19 mouse cellular contexts compared by ENCODE assay signal in the genomic region with DNA sequence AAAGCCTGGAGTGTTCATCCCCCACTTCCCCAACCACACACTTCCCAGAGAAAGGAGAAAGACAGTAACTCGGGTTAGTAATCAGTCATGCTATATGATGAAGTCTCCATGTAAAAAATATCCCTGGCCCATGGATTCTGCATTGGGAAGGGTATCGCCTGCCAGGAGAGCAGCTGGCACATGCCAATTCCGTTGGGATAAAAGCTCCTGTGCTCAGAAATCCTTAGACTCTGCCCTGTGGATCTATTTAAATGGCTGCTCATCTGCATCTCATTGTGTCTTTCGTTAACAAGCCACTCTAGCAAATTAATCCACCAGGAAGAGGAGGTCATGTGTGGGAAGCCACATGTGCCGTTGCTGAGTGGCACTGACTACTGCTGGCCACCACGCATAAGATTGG.
DNase-seq lines count a peak whose midpoint lies in the region; ATAC-seq and TF ChIP-seq lines count a peak whose summit lies in the region.
"Had no signal": no experiment of that assay in that cellular context is flagged by ENCODE, and none has a peak within 500 bp of the region (broad histone marks: within the 10 kb centered on the region; RNA-seq: fewer than 3 reads in every experiment).

No protein-coding gene starts in this region.

- no peak overlapping the region for H3K4me2 ChIP-seq in hindbrain, embryonic 12.5 days (replicated peaks)
- no peak overlapping the region for H3K4me2 ChIP-seq in hindbrain, embryonic 11.5 days (replicated peaks; ENCODE audit: low read depth, low read length)
- no peak overlapping the region for H3K4me2 ChIP-seq in midbrain, embryonic 12.5 days (replicated peaks)
- H3K4me2 ChIP-seq in midbrain, embryonic 14.5 days (ENCODE audit: low read length) = no peak overlapping the region
- no peak overlapping the region for H3K4me2 ChIP-seq in midbrain, embryonic 11.5 days
- H3K4me2 ChIP-seq: embryonic facial prominence, embryonic 12.5 days; forebrain, embryonic 15.5 days had no signal

- TF ChIP-seq CTCF in brain, embryonic 14.5 days (IDR thresholded peaks at IDR 0.05; ENCODE audit: borderline replicate concordance, extremely low read depth, insufficient read depth, insufficient read length) = no peak

- no peak overlapping the region for H3K4me3 ChIP-seq in hindbrain, embryonic 12.5 days
- no peak overlapping the region for H3K4me3 ChIP-seq in hindbrain, embryonic 11.5 days (ENCODE audit: low read depth, low read length)
- no peak overlapping the region for H3K4me3 ChIP-seq in midbrain, embryonic 12.5 days
- no peak overlapping the region for H3K4me3 ChIP-seq in midbrain, embryonic 10.5 days
- no peak overlapping the region for H3K4me3 ChIP-seq in midbrain, embryonic 14.5 days (replicated peaks; ENCODE audit: low read depth, low read length)
- no peak overlapping the region for H3K4me3 ChIP-seq in midbrain, embryonic 11.5 days (ENCODE audit: low read depth, low read length)
- H3K4me3 ChIP-seq: embryonic facial prominence, embryonic 10.5 days; embryonic facial prominence, embryonic 12.5 days; forebrain, embryonic 15.5 days had no signal

- WGBS in hindbrain, embryonic 12.5 days = 83% methylated on average over 6 of the region's 6 CpGs
- 91% methylated on average over 6 of the region's 6 CpGs for WGBS in hindbrain, embryonic 11.5 days
- 86% methylated on average over 6 of the region's 6 CpGs for WGBS in midbrain, embryonic 12.5 days
- 95% methylated on average over 6 of the region's 6 CpGs for WGBS in midbrain, embryonic 10.5 days
- 76% methylated on average over 6 of the region's 6 CpGs for WGBS in midbrain, embryonic 14.5 days
- WGBS in midbrain, embryonic 11.5 days = 92% methylated on average over 6 of the region's 6 CpGs

- H3K27me3 ChIP-seq in hindbrain, embryonic 12.5 days = no peaks in the 10 kb centered on the region
- H3K27me3 ChIP-seq in hindbrain, embryonic 11.5 days (ENCODE audit: control insufficient read depth, insufficient read depth, low read length) = no peaks in the 10 kb centered on the region
- no peaks in the 10 kb centered on the region for H3K27me3 ChIP-seq in midbrain, embryonic 12.5 days
- no peaks in the 10 kb centered on the region for H3K27me3 ChIP-seq in midbrain, embryonic 10.5 days (ENCODE audit: low read depth, poor library complexity, severe bottlenecking)
- H3K27me3 ChIP-seq in midbrain, embryonic 14.5 days (ENCODE audit: control insufficient read depth, insufficient read depth, low read length) = no peaks in the 10 kb centered on the region
- no peaks in the 10 kb centered on the region for H3K27me3 ChIP-seq in midbrain, embryonic 11.5 days (ENCODE audit: control insufficient read depth, insufficient read depth, low read length)
- H3K27me3 ChIP-seq: embryonic facial prominence, embryonic 12.5 days; forebrain, embryonic 15.5 days had no signal

- H3K27ac ChIP-seq in hindbrain, embryonic 12.5 days = no peak overlapping the region
- H3K27ac ChIP-seq in hindbrain, embryonic 11.5 days (ENCODE audit: low read depth, low read length) = no peak overlapping the region
- H3K27ac ChIP-seq in midbrain, embryonic 12.5 days (replicated peaks) = no peak overlapping the region
- no peak overlapping the region for H3K27ac ChIP-seq in midbrain, embryonic 10.5 days (replicated peaks)
- no peak overlapping the region for H3K27ac ChIP-seq in midbrain, embryonic 14.5 days (replicated peaks; ENCODE audit: low read depth, low read length)
- no peak overlapping the region for H3K27ac ChIP-seq in midbrain, embryonic 11.5 days (ENCODE audit: low read depth, low read length)
- H3K27ac ChIP-seq: embryonic facial prominence, embryonic 10.5 days; embryonic facial prominence, embryonic 12.5 days; forebrain, embryonic 15.5 days had no signal

- no peaks in the 10 kb centered on the region for H3K9me3 ChIP-seq in hindbrain, embryonic 12.5 days (replicated peaks)
- no peaks in the 10 kb centered on the region for H3K9me3 ChIP-seq in hindbrain, embryonic 11.5 days (ENCODE audit: control insufficient read depth, low read length)
- no peaks in the 10 kb centered on the region for H3K9me3 ChIP-seq in midbrain, embryonic 12.5 days
- H3K9me3 ChIP-seq in midbrain, embryonic 10.5 days (replicated peaks) = no peaks in the 10 kb centered on the region
- H3K9me3 ChIP-seq in midbrain, embryonic 14.5 days (ENCODE audit: control insufficient read depth, low read length) = no peaks in the 10 kb centered on the region
- H3K9me3 ChIP-seq in midbrain, embryonic 11.5 days (ENCODE audit: control insufficient read depth, low read length) = no peaks in the 10 kb centered on the region
- H3K9me3 ChIP-seq: embryonic facial prominence, embryonic 10.5 days; embryonic facial prominence, embryonic 12.5 days; forebrain, embryonic 15.5 days had no signal

- ATAC-seq in hindbrain, embryonic 12.5 days (ENCODE audit: low FRiP score) = peak; percentile 67
- ATAC-seq in hindbrain, embryonic 11.5 days (ENCODE audit: low FRiP score) = no peak
- ATAC-seq in midbrain, embryonic 12.5 days (ENCODE audit: low FRiP score, low read depth) = peak; percentile 47; the same call in 1 of the 2 replicates
- ATAC-seq in midbrain, embryonic 14.5 days (ENCODE audit: low FRiP score, low TSS enrichment) = peak; percentile 25; the same call in 1 of the 2 replicates
- ATAC-seq in midbrain, embryonic 11.5 days (ENCODE audit: low FRiP score) = no peak
- ATAC-seq: forebrain, embryonic 15.5 days; forebrain, postnatal 0 days had no signal

- no peak for TF ChIP-seq POLR2A in brain, embryonic 14.5 days (IDR thresholded peaks at IDR 0.05; ENCODE audit: borderline replicate concordance, extremely low read depth, insufficient read depth, insufficient read length, poor library complexity, severe bottlenecking)

- DNase-seq in hindbrain, embryonic 11.5 days (ENCODE audit: low spot score) = no peak
- DNase-seq in midbrain, embryonic 10.5 days (ENCODE audit: low spot score) = no peak
- DNase-seq in midbrain, embryonic 14.5 days = no peak
- DNase-seq in midbrain, embryonic 11.5 days (ENCODE audit: low spot score, missing footprints) = no peak
- peak; percentile 13 for DNase-seq in brain, embryonic 14.5 days (ENCODE audit: low read depth)
- DNase-seq in kidney, postnatal 25 days = no peak
- DNase-seq: adrenal gland, adult 2 months; adrenal gland, postnatal 10 days; adrenal gland, postnatal 25 days; cerebellum, adult 11-12 months; cerebellum, adult 2 months; cerebellum, adult 9-10 months; cerebellum, postnatal 25 days; forebrain, postnatal 0 days had no signal

- H3K36me3 ChIP-seq in hindbrain, embryonic 12.5 days = no peaks in the 10 kb centered on the region
- H3K36me3 ChIP-seq in hindbrain, embryonic 11.5 days (ENCODE audit: control insufficient read depth, insufficient read depth, low read length) = no peaks in the 10 kb centered on the region
- no peaks in the 10 kb centered on the region for H3K36me3 ChIP-seq in midbrain, embryonic 12.5 days
- no peaks in the 10 kb centered on the region for H3K36me3 ChIP-seq in midbrain, embryonic 10.5 days
- no peaks in the 10 kb centered on the region for H3K36me3 ChIP-seq in midbrain, embryonic 14.5 days (ENCODE audit: control insufficient read depth, insufficient read depth, low read length)
- no peaks in the 10 kb centered on the region for H3K36me3 ChIP-seq in midbrain, embryonic 11.5 days (ENCODE audit: control insufficient read depth, insufficient read depth, low read length)
- H3K36me3 ChIP-seq: embryonic facial prominence, embryonic 10.5 days; embryonic facial prominence, embryonic 12.5 days; forebrain, embryonic 15.5 days had no signal

- H3K9ac ChIP-seq in hindbrain, embryonic 12.5 days = no peak overlapping the region
- no peak overlapping the region for H3K9ac ChIP-seq in hindbrain, embryonic 11.5 days (ENCODE audit: low read depth, low read length)
- no peak overlapping the region for H3K9ac ChIP-seq in midbrain, embryonic 12.5 days (replicated peaks)
- H3K9ac ChIP-seq in midbrain, embryonic 14.5 days (replicated peaks; ENCODE audit: low read length) = no peak overlapping the region
- no peak overlapping the region for H3K9ac ChIP-seq in midbrain, embryonic 11.5 days (ENCODE audit: low read length)
- H3K9ac ChIP-seq: embryonic facial prominence, embryonic 12.5 days; forebrain, embryonic 15.5 days; forebrain, postnatal 0 days had no signal

- no peaks in the 10 kb centered on the region for H3K4me1 ChIP-seq in hindbrain, embryonic 12.5 days
- no peaks in the 10 kb centered on the region for H3K4me1 ChIP-seq in hindbrain, embryonic 11.5 days (replicated peaks; ENCODE audit: control insufficient read depth, insufficient read depth, low read length)
- no peaks in the 10 kb centered on the region for H3K4me1 ChIP-seq in midbrain, embryonic 12.5 days
- H3K4me1 ChIP-seq in midbrain, embryonic 10.5 days = no peaks in the 10 kb centered on the region
- H3K4me1 ChIP-seq in midbrain, embryonic 14.5 days (ENCODE audit: control insufficient read depth, insufficient read depth, low read length) = no peaks in the 10 kb centered on the region
- no peaks in the 10 kb centered on the region for H3K4me1 ChIP-seq in midbrain, embryonic 11.5 days (ENCODE audit: control insufficient read depth, insufficient read depth, low read length)
- H3K4me1 ChIP-seq: embryonic facial prominence, embryonic 10.5 days; embryonic facial prominence, embryonic 12.5 days; forebrain, embryonic 15.5 days had no signal

Comparison
In these comparisons a context has a peak if more than half of its experiments do, and no peak if none do; other contexts are left out.
1. ATAC-seq: peak in hindbrain, embryonic 12.5 days (single experiment), midbrain, embryonic 12.5 days (single experiment) and midbrain, embryonic 14.5 days (single experiment); none in hindbrain, embryonic 11.5 days (single experiment) and midbrain, embryonic 11.5 days (single experiment).